Mouse (Mus musculus): Measurements from ENCODE around the gene Vhl.

The Vhl gene

GRCm38 (mm10) chr6:113630322-113630721, 6.6 kb downstream of the Vhl start:
- no peak for DNase-seq

- DNase-seq: no peak
Observed at GRCm38 (mm10) chr6:113632863-113633262, 9.1 kb downstream of the Vhl start.

GRCm38 (mm10) chr6:113638302-113639040, 14.7 kb downstream of the Vhl start, which contains the start of gene Irak2:
Gene Irak2 (plus strand): TSS chr6:113638467.
- peak; percentile 97 for DNase-seq

GRCm38 (mm10) chr6:113639201-113639600, 15.4 kb downstream of the Vhl start:
- no peak for DNase-seq

- no peak for DNase-seq
Observed at GRCm38 (mm10) chr6:113642605-113643004, 18.8 kb downstream of the Vhl start.

GRCm38 (mm10) chr6:113643021-113643420, 19.3 kb downstream of the Vhl start:
- no peak for DNase-seq

GRCm38 (mm10) chr6:113643967-113644366, 20.2 kb downstream of the Vhl start:
- DNase-seq: no peak

- DNase-seq: peak; percentile 75
Observed at GRCm38 (mm10) chr6:113644808-113645207, 21.0 kb downstream of the Vhl start.

GRCm38 (mm10) chr6:113649346-113650196, 25.8 kb downstream of the Vhl start:
- no peak for DNase-seq

- DNase-seq: no peak
Observed at GRCm38 (mm10) chr6:113650197-113650640, 26.5 kb downstream of the Vhl start.

GRCm38 (mm10) chr6:113651626-113652025, 27.9 kb downstream of the Vhl start:
- DNase-seq: no peak

- no peak for DNase-seq
Observed at GRCm38 (mm10) chr6:113653551-113653950, 29.8 kb downstream of the Vhl start.

- no peak for DNase-seq
Observed at GRCm38 (mm10) chr6:113654102-113654501, 30.3 kb downstream of the Vhl start.

- peak; percentile 57 for DNase-seq
Observed at GRCm38 (mm10) chr6:113654753-113655397, 31.1 kb downstream of the Vhl start.

GRCm38 (mm10) chr6:113655475-113655874, 31.7 kb downstream of the Vhl start:
- DNase-seq: no peak

GRCm38 (mm10) chr6:113656847-113657246, 33.1 kb downstream of the Vhl start:
- DNase-seq: peak; percentile 65

- peak; percentile 40 for DNase-seq
Observed at GRCm38 (mm10) chr6:113658226-113658625, 34.5 kb downstream of the Vhl start.

GRCm38 (mm10) chr6:113659648-113660491, 36.1 kb downstream of the Vhl start:
- no peak for DNase-seq

GRCm38 (mm10) chr6:113660492-113661352, 37.0 kb downstream of the Vhl start:
- no peak for DNase-seq

- peak; percentile 69 for DNase-seq
Observed at GRCm38 (mm10) chr6:113661353-113662241, 37.8 kb downstream of the Vhl start.

All from lung, postnatal 10 days (tissue).